Mouse (Mus musculus) embryonic fibroblast, embryonic 13.5 days (primary cell): ENCODE data around the gene Cldn4.

ENCODE experiments used
- CTCF ChIP-seq: IDR thresholded peaks from 2 replicates; pipeline ENCODE4 v1.5.1; 2011; ENCODE audit warnings: mild to moderate bottlenecking, control low read depth, low read length, moderate library complexity, borderline replicate concordance; ENCODE audit not compliant: insufficient read depth
- POLR2A ChIP-seq: IDR thresholded peaks from 2 replicates; pipeline ENCODE4 v1.6.1; 2011; ENCODE audit warnings: low read depth, mild to moderate bottlenecking, control low read depth, low read length, moderate library complexity

GRCm38 (mm10) chr5:134901644-134902027, 45.1 kb downstream of the Cldn4 start:
- no peak for TF ChIP-seq CTCF
- no peak for TF ChIP-seq POLR2A
